13 mouse cellular contexts compared by ENCODE assay signal in genomic region chr12:104901320-104901719, GRCm38 (mm10). TPM values are rescaled to one million over a fixed set of nuclear protein-coding genes. Genes with fewer than 3 reads are reported as not detected.
A peak's percentile ranks its signal among the peaks of the same experiment; 100 is the strongest.
DNase-seq lines count a peak whose midpoint lies in the region; ATAC-seq and TF ChIP-seq lines count a peak whose summit lies in the region.
"Had no signal": no experiment of that assay in that cellular context is flagged by ENCODE, and none has a peak within 500 bp of the region (broad histone marks: within the 10 kb centered on the region; RNA-seq: fewer than 3 reads in every experiment).

No protein-coding gene starts in this region.

- ATAC-seq in kidney, embryonic 15.5 days (replicated peaks; ENCODE audit: low FRiP score), result no peak
- peak; percentile 28 for ATAC-seq in hindbrain, embryonic 11.5 days (ENCODE audit: low FRiP score)
- ATAC-seq in midbrain, embryonic 14.5 days (ENCODE audit: low FRiP score, low TSS enrichment), result no peak; the same call in 1 of the 2 replicates
- ATAC-seq: CD4-positive, CD25-positive, alpha-beta regulatory T cell, adult 4 months; intestine, embryonic 15.5 days had no signal

- H3K27ac ChIP-seq in kidney, embryonic 15.5 days, result peak overlapping the region; percentile 49
- peak overlapping the region; percentile 39; the same call in 1 of the 2 replicates for H3K27ac ChIP-seq in hindbrain, embryonic 11.5 days (ENCODE audit: low read depth, low read length)
- peak overlapping the region; percentile 23; the same call in 1 of the 2 replicates for H3K27ac ChIP-seq in midbrain, embryonic 14.5 days (replicated peaks; ENCODE audit: low read depth, low read length)
- H3K27ac ChIP-seq: heart, adult 2 months; intestine, embryonic 15.5 days; stomach, postnatal 0 days had no signal

- 49% methylated on average over 8 of the region's 8 CpGs for WGBS in kidney, embryonic 15.5 days
- 31% methylated on average over 8 of the region's 8 CpGs for WGBS in hindbrain, embryonic 11.5 days
- 21% methylated on average over 8 of the region's 8 CpGs for whole genome bisulfite sequencing in midbrain, embryonic 14.5 days

- H3K36me3 ChIP-seq in kidney, embryonic 15.5 days, result no peaks in the 10 kb centered on the region
- no peaks in the 10 kb centered on the region for H3K36me3 ChIP-seq in hindbrain, embryonic 11.5 days (ENCODE audit: control insufficient read depth, insufficient read depth, low read length)
- H3K36me3 ChIP-seq in midbrain, embryonic 14.5 days (ENCODE audit: control insufficient read depth, insufficient read depth, low read length), result no peaks in the 10 kb centered on the region
- H3K36me3 ChIP-seq: intestine, embryonic 15.5 days had no signal

- TF ChIP-seq CTCF in brain, embryonic 14.5 days (IDR thresholded peaks at IDR 0.05; ENCODE audit: borderline replicate concordance, extremely low read depth, insufficient read depth, insufficient read length), result no peak

- H3K4me1 ChIP-seq in kidney, embryonic 15.5 days, result peaks cover 58% of the 10 kb centered on the region
- peaks cover 4% of the 10 kb centered on the region; the same call in 1 of the 2 replicates for H3K4me1 ChIP-seq in hindbrain, embryonic 11.5 days (replicated peaks; ENCODE audit: control insufficient read depth, insufficient read depth, low read length)
- H3K4me1 ChIP-seq in midbrain, embryonic 14.5 days (ENCODE audit: control insufficient read depth, insufficient read depth, low read length), result 0 out of 2 replicates have a peak, but pooled peaks cover 2% of the 10 kb centered on the region

- H3K27me3 ChIP-seq in kidney, embryonic 15.5 days, result no peaks in the 10 kb centered on the region
- no peaks in the 10 kb centered on the region for H3K27me3 ChIP-seq in hindbrain, embryonic 11.5 days (ENCODE audit: control insufficient read depth, insufficient read depth, low read length)
- no peaks in the 10 kb centered on the region for H3K27me3 ChIP-seq in midbrain, embryonic 14.5 days (ENCODE audit: control insufficient read depth, insufficient read depth, low read length)
- H3K27me3 ChIP-seq: intestine, embryonic 15.5 days had no signal

- no peak overlapping the region for H3K4me2 ChIP-seq in kidney, embryonic 15.5 days
- no peak overlapping the region for H3K4me2 ChIP-seq in hindbrain, embryonic 11.5 days (replicated peaks; ENCODE audit: low read depth, low read length)
- H3K4me2 ChIP-seq in midbrain, embryonic 14.5 days (ENCODE audit: low read length), result no peak overlapping the region
- H3K4me2 ChIP-seq: intestine, embryonic 15.5 days had no signal

- no peak for DNase-seq in kidney, postnatal 25 days
- DNase-seq in brain, embryonic 14.5 days (ENCODE audit: low read depth), result peak; percentile 67
- DNase-seq in hindbrain, embryonic 11.5 days (ENCODE audit: low spot score), result no peak
- DNase-seq in midbrain, embryonic 14.5 days, result no peak
- DNase-seq in heart, postnatal 4 days, result no peak
- DNase-seq in spleen, postnatal 14 days (ENCODE audit: low spot score in 2 of 2), result no peak
- no peak for DNase-seq in spleen, postnatal 4 days (ENCODE audit: low spot score in 2 of 2)
- DNase-seq: heart, adult 2 months; lung, postnatal 4 days had no signal

- H3K9me3 ChIP-seq in kidney, embryonic 15.5 days (replicated peaks), result no peaks in the 10 kb centered on the region
- H3K9me3 ChIP-seq in hindbrain, embryonic 11.5 days (ENCODE audit: control insufficient read depth, low read length), result no peaks in the 10 kb centered on the region
- no peaks in the 10 kb centered on the region for H3K9me3 ChIP-seq in midbrain, embryonic 14.5 days (ENCODE audit: control insufficient read depth, low read length)
- H3K9me3 ChIP-seq: intestine, embryonic 15.5 days had no signal

- no peak overlapping the region for H3K4me3 ChIP-seq in kidney, embryonic 15.5 days (replicated peaks)
- H3K4me3 ChIP-seq in hindbrain, embryonic 11.5 days (ENCODE audit: low read depth, low read length), result no peak overlapping the region
- H3K4me3 ChIP-seq in midbrain, embryonic 14.5 days (replicated peaks; ENCODE audit: low read depth, low read length), result no peak overlapping the region
- H3K4me3 ChIP-seq: heart, adult 2 months; intestine, embryonic 15.5 days had no signal

- no peak overlapping the region for H3K9ac ChIP-seq in kidney, embryonic 15.5 days
- no peak overlapping the region for H3K9ac ChIP-seq in hindbrain, embryonic 11.5 days (ENCODE audit: low read depth, low read length)
- no peak overlapping the region for H3K9ac ChIP-seq in midbrain, embryonic 14.5 days (replicated peaks; ENCODE audit: low read length)
- H3K9ac ChIP-seq: intestine, embryonic 15.5 days had no signal

- TF ChIP-seq POLR2A in brain, embryonic 14.5 days (IDR thresholded peaks at IDR 0.05; ENCODE audit: borderline replicate concordance, extremely low read depth, insufficient read depth, insufficient read length, poor library complexity, severe bottlenecking), result no peak

RNA-seq across cellular contexts. Expression of gene Clmn, which starts 36.4 kb away (rescaled TPM):
- polyA plus RNA-seq in kidney, embryonic 15.5 days (2015; fragmentation: Nextera tagmentation; extraction: Ambion mirVana), result 4.9 and 5.5 TPM in 2 replicates
- 2.1 and 3.2 TPM in 2 replicates for polyA plus RNA-seq in brain, embryonic 14.5 days (2012; rRNA removed)
- 2.8 and 4.3 TPM in 2 replicates for polyA plus RNA-seq in hindbrain, embryonic 11.5 days (2014; fragmentation: Nextera tagmentation; extraction: Ambion mirVana)
- polyA plus RNA-seq in midbrain, embryonic 14.5 days (2014; fragmentation: Nextera tagmentation; extraction: Ambion mirVana), result 0.81 and 0.99 TPM in 2 replicates
- 1 to 10 TPM; 1.4 to 1.7 TPM for total RNA-seq in heart, postnatal 4 days (2021)
- polyA plus RNA-seq: CD4-positive, CD25-positive, alpha-beta regulatory T cell, adult 4 months had no signal
